In genomic region chr11:3723910-3724309, GRCm38 (mm10) we compare ENCODE assay signal across 14 mouse cellular contexts.
DNase-seq lines count a peak whose midpoint lies in the region; ATAC-seq and TF ChIP-seq lines count a peak whose summit lies in the region.
"Had no signal": no experiment of that assay in that cellular context is flagged by ENCODE, and none has a peak within 500 bp of the region (broad histone marks: within the 10 kb centered on the region; RNA-seq: fewer than 3 reads in every experiment).

No protein-coding gene starts in this region.

- TF ChIP-seq CTCF in forebrain, postnatal 0 days (IDR thresholded peaks at IDR 0.05; ENCODE audit: low read depth): no peak

- H3K4me3 ChIP-seq in forebrain, postnatal 0 days (ENCODE audit: low read depth, low read length): no peak overlapping the region
- H3K4me3 ChIP-seq in forebrain, embryonic 11.5 days (ENCODE audit: low read depth, low read length): no peak overlapping the region
- H3K4me3 ChIP-seq: embryonic facial prominence, embryonic 15.5 days; hindbrain, embryonic 15.5 days had no signal

- H3K27me3 ChIP-seq in forebrain, postnatal 0 days (ENCODE audit: insufficient read depth, low read length): no peaks in the 10 kb centered on the region
- H3K27me3 ChIP-seq in forebrain, embryonic 11.5 days (ENCODE audit: control insufficient read depth, insufficient read depth, low read length): no peaks in the 10 kb centered on the region
- H3K27me3 ChIP-seq: embryonic facial prominence, embryonic 15.5 days; hindbrain, embryonic 15.5 days had no signal

- peak; percentile 33 for DNase-seq in forebrain, postnatal 0 days
- DNase-seq in forebrain, embryonic 11.5 days (ENCODE audit: low spot score): no peak
- peak; percentile 49 to 63 for DNase-seq in left cerebral cortex, adult 18-20 months (ENCODE audit: low spot score in 2 of 2)
- DNase-seq in left cerebral cortex, postnatal 4 days: no peak
- peak; percentile 86 for DNase-seq in cerebellum, adult 9-10 months
- peak; percentile 69 to 76 for DNase-seq in right cerebral cortex, postnatal 10 days (ENCODE audit: low spot score in 2 of 2)
- DNase-seq in thymus, postnatal 4 days: no peak
- no peak for DNase-seq in adrenal gland, postnatal 14 days
- DNase-seq: adrenal gland, postnatal 25 days; kidney, adult 9 months; thymus, adult 18-20 months had no signal

- H3K4me2 ChIP-seq in forebrain, postnatal 0 days (ENCODE audit: low read depth): no peak overlapping the region
- H3K4me2 ChIP-seq in forebrain, embryonic 11.5 days (ENCODE audit: low read depth, low read length, severe bottlenecking): no peak overlapping the region
- H3K4me2 ChIP-seq: embryonic facial prominence, embryonic 15.5 days; hindbrain, embryonic 15.5 days; liver, embryonic 11.5 days had no signal

- ATAC-seq in forebrain, postnatal 0 days: no peak
- no peak for ATAC-seq in forebrain, embryonic 11.5 days (replicated peaks; ENCODE audit: low FRiP score)

- H3K4me1 ChIP-seq in forebrain, postnatal 0 days (ENCODE audit: insufficient read depth): peaks cover 22% of the 10 kb centered on the region
- no peaks in the 10 kb centered on the region for H3K4me1 ChIP-seq in forebrain, embryonic 11.5 days (replicated peaks; ENCODE audit: control insufficient read depth, insufficient read depth, low read length)

- H3K9ac ChIP-seq in forebrain, postnatal 0 days: no peak overlapping the region
- H3K9ac ChIP-seq in forebrain, embryonic 11.5 days (ENCODE audit: low read length): no peak overlapping the region
- H3K9ac ChIP-seq: embryonic facial prominence, embryonic 15.5 days; hindbrain, embryonic 15.5 days had no signal

- WGBS in forebrain, postnatal 0 days: 29% methylated on average over 4 of the region's 4 CpGs
- 79% methylated on average over 4 of the region's 4 CpGs for WGBS in forebrain, embryonic 11.5 days

- H3K27ac ChIP-seq in forebrain, postnatal 0 days (ENCODE audit: low read depth, low read length): no peak overlapping the region
- H3K27ac ChIP-seq in forebrain, embryonic 11.5 days (ENCODE audit: low read depth, low read length): no peak overlapping the region
- H3K27ac ChIP-seq: embryonic facial prominence, embryonic 15.5 days had no signal

- intact Hi-C loops in left cerebral cortex, postnatal 4 days (cut with DNase I): no loop called here

- no peaks in the 10 kb centered on the region for H3K36me3 ChIP-seq in forebrain, postnatal 0 days (ENCODE audit: insufficient read depth)
- no peaks in the 10 kb centered on the region for H3K36me3 ChIP-seq in forebrain, embryonic 11.5 days (ENCODE audit: control insufficient read depth, insufficient read depth, low read length)
- H3K36me3 ChIP-seq: embryonic facial prominence, embryonic 15.5 days; hindbrain, embryonic 15.5 days had no signal

- H3K9me3 ChIP-seq in forebrain, postnatal 0 days (ENCODE audit: low read length): no peaks in the 10 kb centered on the region
- no peaks in the 10 kb centered on the region for H3K9me3 ChIP-seq in forebrain, embryonic 11.5 days (ENCODE audit: control insufficient read depth, low read length)
- H3K9me3 ChIP-seq: embryonic facial prominence, embryonic 15.5 days; hindbrain, embryonic 15.5 days had no signal

Comparison
In these comparisons a context has a peak if more than half of its experiments do, and no peak if none do; other contexts are left out.
1. DNase-seq: peak in forebrain, postnatal 0 days (single experiment), left cerebral cortex, adult 18-20 months (2 of 2), cerebellum, adult 9-10 months (single experiment) and right cerebral cortex, postnatal 10 days (2 of 2); none in forebrain, embryonic 11.5 days (single experiment), left cerebral cortex, postnatal 4 days (single experiment), thymus, postnatal 4 days (single experiment) and adrenal gland, postnatal 14 days (single experiment).